Mouse (Mus musculus): ENCODE measurements around the gene Rbfox1. TPM values are rescaled to one million over a fixed set of nuclear protein-coding genes. Genes with fewer than 3 reads are reported as not detected.

The Rbfox1 gene
- polyA plus RNA-seq, 1 experiment from 2014 or later, result 75.8 TPM

GRCm38 (mm10) chr16:6348581-6349241 is 463.6 kb downstream of the Rbfox1 start:
- ATAC-seq, result peak; percentile 88

GRCm38 (mm10) chr16:6349381-6349780 is 464.2 kb downstream of the Rbfox1 start:
- Histone ChIP-seq H3K27ac (ENCODE audit: low read depth, low read length) (peak overlapping the region; percentile 89; the same call in 1 of the 2 replicates), H3K9me3 (replicated peaks; ENCODE audit: control insufficient read depth, low read length) (no peaks in the 10 kb centered on the region), H3K27me3 (replicated peaks; ENCODE audit: control insufficient read depth, insufficient read depth, low read length) (no peaks in the 10 kb centered on the region), H3K4me3 (ENCODE audit: low read depth, low read length) (peak overlapping the region; percentile 47), H3K36me3 (ENCODE audit: control insufficient read depth, insufficient read depth, low read length) (no peaks in the 10 kb centered on the region), H3K4me1 (ENCODE audit: control insufficient read depth, insufficient read depth, low read length) (peaks cover 4% of the 10 kb centered on the region; the same call in 1 of the 2 replicates), H3K9ac (ENCODE audit: low read length) (peak overlapping the region; percentile 71), H3K4me2 (ENCODE audit: low read length) (peak overlapping the region; percentile 73)
- 16% methylated on average over 16 of the region's 16 CpGs for WGBS
- ATAC-seq (peak; percentile 49), DNase-seq (ENCODE audit: low spot score) (peak; percentile 59)

More at GRCm38 (mm10) chr16:6348581-6349241, 463.6 kb downstream of the Rbfox1 start:
- H3K36me3 ChIP-seq (ENCODE audit: control insufficient read depth, insufficient read depth, low read length), result no peaks in the 10 kb centered on the region
- under 1% methylated on average over 40 of the region's 41 CpGs for WGBS
- H3K4me2 ChIP-seq (ENCODE audit: low read length), result peak overlapping the region; percentile 73
- no peaks in the 10 kb centered on the region for H3K27me3 ChIP-seq (replicated peaks; ENCODE audit: control insufficient read depth, insufficient read depth, low read length)
- H3K27ac ChIP-seq (ENCODE audit: low read depth, low read length), result peak overlapping the region; percentile 89
- no peaks in the 10 kb centered on the region for H3K9me3 ChIP-seq (replicated peaks; ENCODE audit: control insufficient read depth, low read length)
- peak overlapping the region; percentile 71 for H3K9ac ChIP-seq (ENCODE audit: low read length)
- DNase-seq (ENCODE audit: low spot score), result peak; percentile 84
- H3K4me1 ChIP-seq (ENCODE audit: control insufficient read depth, insufficient read depth, low read length), result peaks cover 4% of the 10 kb centered on the region; the same call in 1 of the 2 replicates
- H3K4me3 ChIP-seq (ENCODE audit: low read depth, low read length), result peak overlapping the region; percentile 47

GRCm38 (mm10) chr16:6350256-6350655 is 465.1 kb downstream of the Rbfox1 start:
- no peaks in the 10 kb centered on the region for H3K9me3 ChIP-seq (replicated peaks; ENCODE audit: control insufficient read depth, low read length)
- peak overlapping the region; percentile 73 for H3K4me2 ChIP-seq (ENCODE audit: low read length)
- ATAC-seq (no peak), DNase-seq (ENCODE audit: low spot score) (no peak)
- H3K4me3 ChIP-seq (ENCODE audit: low read depth, low read length), result peak overlapping the region; percentile 47; the same call in 1 of the 2 replicates
- WGBS, result 87% methylated on average over 11 of the region's 11 CpGs
- H3K36me3 ChIP-seq (ENCODE audit: control insufficient read depth, insufficient read depth, low read length), result no peaks in the 10 kb centered on the region
- peaks cover 4% of the 10 kb centered on the region; the same call in 1 of the 2 replicates for H3K4me1 ChIP-seq (ENCODE audit: control insufficient read depth, insufficient read depth, low read length)
- no peak overlapping the region for H3K27ac ChIP-seq (ENCODE audit: low read depth, low read length)
- no peak overlapping the region for H3K9ac ChIP-seq (ENCODE audit: low read length)
- H3K27me3 ChIP-seq (replicated peaks; ENCODE audit: control insufficient read depth, insufficient read depth, low read length), result no peaks in the 10 kb centered on the region

- DNase-seq (ENCODE audit: low spot score), result no peak
- no peak overlapping the region for H3K9ac ChIP-seq (ENCODE audit: low read length)
- no peak for ATAC-seq
- H3K4me2 ChIP-seq (ENCODE audit: low read length), result no peak overlapping the region
- WGBS, result 89% methylated on average over 5 of the region's 5 CpGs
- no peaks in the 10 kb centered on the region for H3K27me3 ChIP-seq (replicated peaks; ENCODE audit: control insufficient read depth, insufficient read depth, low read length)
- H3K9me3 ChIP-seq (replicated peaks; ENCODE audit: control insufficient read depth, low read length), result no peaks in the 10 kb centered on the region
- no peak overlapping the region for H3K4me3 ChIP-seq (ENCODE audit: low read depth, low read length)
- H3K36me3 ChIP-seq (ENCODE audit: control insufficient read depth, insufficient read depth, low read length), result no peaks in the 10 kb centered on the region
- peaks cover 2% of the 10 kb centered on the region; the same call in 1 of the 2 replicates for H3K4me1 ChIP-seq (ENCODE audit: control insufficient read depth, insufficient read depth, low read length)
- H3K27ac ChIP-seq (ENCODE audit: low read depth, low read length), result no peak overlapping the region
Observed at GRCm38 (mm10) chr16:6353191-6353590, 468.0 kb downstream of the Rbfox1 start.

DNA sequence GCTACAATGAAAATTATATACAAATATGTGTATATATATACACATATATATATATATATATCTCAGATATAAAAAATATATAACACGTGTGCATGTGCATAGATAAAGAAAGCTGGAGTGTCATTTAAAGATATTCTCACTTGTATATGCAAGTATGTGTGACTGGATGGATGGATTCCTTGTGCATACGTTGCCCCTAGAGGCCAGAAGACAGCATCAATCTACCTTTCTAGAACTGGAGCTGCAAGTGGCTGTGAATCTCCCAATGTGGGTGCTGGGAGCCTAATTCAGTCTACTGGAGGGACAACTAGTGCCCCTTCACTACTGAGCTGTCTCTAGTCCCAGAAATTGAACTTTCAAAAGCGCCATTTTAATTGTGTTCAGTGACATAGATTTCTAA is 471.8 kb downstream of the Rbfox1 start:
- peak; percentile 22 for DNase-seq (ENCODE audit: low spot score)
- no peak overlapping the region for H3K27ac ChIP-seq (ENCODE audit: low read depth, low read length)
- no peak overlapping the region for H3K9ac ChIP-seq (ENCODE audit: low read length)
- no peaks in the 10 kb centered on the region for H3K4me1 ChIP-seq (ENCODE audit: control insufficient read depth, insufficient read depth, low read length)
- no peak overlapping the region for H3K4me2 ChIP-seq (ENCODE audit: low read length)
- no peaks in the 10 kb centered on the region for H3K36me3 ChIP-seq (ENCODE audit: control insufficient read depth, insufficient read depth, low read length)
- no peaks in the 10 kb centered on the region for H3K27me3 ChIP-seq (replicated peaks; ENCODE audit: control insufficient read depth, insufficient read depth, low read length)
- no peak for ATAC-seq
- no peak overlapping the region for H3K4me3 ChIP-seq (ENCODE audit: low read depth, low read length)
- WGBS, result 67% methylated on average over 3 of the region's 3 CpGs
- no peaks in the 10 kb centered on the region for H3K9me3 ChIP-seq (replicated peaks; ENCODE audit: control insufficient read depth, low read length)

DNA sequence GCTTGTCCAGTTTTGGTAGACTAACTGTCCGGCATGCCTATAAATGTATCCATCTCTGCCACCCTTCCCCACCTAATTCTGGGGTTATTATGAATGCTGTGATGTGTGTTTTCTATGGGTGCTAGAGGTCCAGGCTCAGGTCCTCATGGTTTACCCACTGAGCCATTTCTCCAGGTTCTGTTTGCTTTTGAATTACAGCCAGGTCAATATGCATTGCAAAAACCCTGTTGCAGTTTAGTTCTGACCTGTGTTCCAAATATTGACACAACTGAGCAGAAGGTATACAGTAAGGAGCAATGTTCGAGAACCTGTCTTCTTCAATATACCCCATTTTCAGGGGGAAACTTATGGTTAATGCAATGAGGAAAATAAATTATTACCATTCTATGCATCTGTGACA is 480.6 kb downstream of the Rbfox1 start:
- Histone ChIP-seq H3K27me3 (replicated peaks; ENCODE audit: control insufficient read depth, insufficient read depth, low read length) (no peaks in the 10 kb centered on the region), H3K9me3 (replicated peaks; ENCODE audit: control insufficient read depth, low read length) (no peaks in the 10 kb centered on the region), H3K9ac (ENCODE audit: low read length) (no peak overlapping the region), H3K36me3 (ENCODE audit: control insufficient read depth, insufficient read depth, low read length) (no peaks in the 10 kb centered on the region), H3K4me2 (ENCODE audit: low read length) (no peak overlapping the region), H3K27ac (ENCODE audit: low read depth, low read length) (no peak overlapping the region), H3K4me1 (ENCODE audit: control insufficient read depth, insufficient read depth, low read length) (no peaks in the 10 kb centered on the region), H3K4me3 (ENCODE audit: low read depth, low read length) (no peak overlapping the region)
- no peak for DNase-seq (ENCODE audit: low spot score)
- WGBS, result 94% methylated on average over 2 of the region's 2 CpGs
- no peak for ATAC-seq

GRCm38 (mm10) chr16:6366649-6367048 is 481.5 kb downstream of the Rbfox1 start:
- no peak overlapping the region for H3K27ac ChIP-seq (ENCODE audit: low read depth, low read length)
- H3K4me2 ChIP-seq (ENCODE audit: low read length), result no peak overlapping the region
- DNase-seq (ENCODE audit: low spot score) (no peak), ATAC-seq (no peak)
- 92% methylated on average over 6 of the region's 6 CpGs for WGBS
- H3K9me3 ChIP-seq (replicated peaks; ENCODE audit: control insufficient read depth, low read length), result no peaks in the 10 kb centered on the region
- no peaks in the 10 kb centered on the region for H3K27me3 ChIP-seq (replicated peaks; ENCODE audit: control insufficient read depth, insufficient read depth, low read length)
- H3K4me3 ChIP-seq (ENCODE audit: low read depth, low read length), result no peak overlapping the region
- H3K9ac ChIP-seq (ENCODE audit: low read length), result no peak overlapping the region
- H3K36me3 ChIP-seq (ENCODE audit: control insufficient read depth, insufficient read depth, low read length), result no peaks in the 10 kb centered on the region
- no peaks in the 10 kb centered on the region for H3K4me1 ChIP-seq (ENCODE audit: control insufficient read depth, insufficient read depth, low read length)

GRCm38 (mm10) chr16:6380924-6381323 is 495.8 kb downstream of the Rbfox1 start:
- WGBS, result 87% methylated on average over 3 of the region's 3 CpGs
- ATAC-seq, result no peak
- no peak overlapping the region for H3K9ac ChIP-seq (ENCODE audit: low read length)

DNA sequence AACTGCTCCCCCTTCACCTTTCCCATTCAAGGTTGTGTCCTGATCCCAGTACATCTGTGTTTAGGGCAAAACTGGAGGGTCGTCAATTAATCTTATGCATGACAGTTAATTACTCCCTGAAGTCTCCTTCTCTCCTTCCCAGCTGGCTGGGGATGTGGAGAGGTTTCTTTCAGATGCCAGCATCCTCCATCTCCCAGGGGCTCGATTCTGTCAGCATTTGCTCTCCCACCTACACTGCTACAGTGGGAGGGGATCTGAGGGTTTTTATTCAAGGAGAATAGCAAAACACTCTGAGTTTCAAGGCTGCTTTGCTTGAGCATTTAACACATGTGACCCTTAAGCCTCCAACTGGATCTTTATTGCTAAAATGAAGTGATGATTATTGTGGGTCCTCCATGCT is 496.4 kb downstream of the Rbfox1 start:
- Histone ChIP-seq H3K4me1 (ENCODE audit: control insufficient read depth, insufficient read depth, low read length) (no peaks in the 10 kb centered on the region), H3K4me2 (ENCODE audit: low read length) (no peak overlapping the region), H3K36me3 (ENCODE audit: control insufficient read depth, insufficient read depth, low read length) (no peaks in the 10 kb centered on the region), H3K27ac (ENCODE audit: low read depth, low read length) (no peak overlapping the region), H3K9me3 (replicated peaks; ENCODE audit: control insufficient read depth, low read length) (no peaks in the 10 kb centered on the region), H3K27me3 (replicated peaks; ENCODE audit: control insufficient read depth, insufficient read depth, low read length) (no peaks in the 10 kb centered on the region), H3K9ac (ENCODE audit: low read length) (no peak overlapping the region), H3K4me3 (ENCODE audit: low read depth, low read length) (no peak overlapping the region)
- WGBS, result 68% methylated on average over 2 of the region's 2 CpGs
- DNase-seq (ENCODE audit: low spot score), result no peak
- ATAC-seq, result no peak

More at GRCm38 (mm10) chr16:6380924-6381323, 495.8 kb downstream of the Rbfox1 start:
- H3K36me3 ChIP-seq (ENCODE audit: control insufficient read depth, insufficient read depth, low read length), result no peaks in the 10 kb centered on the region
- no peaks in the 10 kb centered on the region for H3K4me1 ChIP-seq (ENCODE audit: control insufficient read depth, insufficient read depth, low read length)
- H3K27me3 ChIP-seq (replicated peaks; ENCODE audit: control insufficient read depth, insufficient read depth, low read length), result no peaks in the 10 kb centered on the region
- DNase-seq (ENCODE audit: low spot score), result no peak
- no peaks in the 10 kb centered on the region for H3K9me3 ChIP-seq (replicated peaks; ENCODE audit: control insufficient read depth, low read length)
- no peak overlapping the region for H3K27ac ChIP-seq (ENCODE audit: low read depth, low read length)
- no peak overlapping the region for H3K4me2 ChIP-seq (ENCODE audit: low read length)
- no peak overlapping the region for H3K4me3 ChIP-seq (ENCODE audit: low read depth, low read length)
